Mouse (Mus musculus) kidney, embryonic 16.5 days (tissue): ENCODE measurements around the gene Ror1. TPM values are rescaled to one million over a fixed set of nuclear protein-coding genes. Genes with fewer than 3 reads are reported as not detected.
A peak's percentile ranks its signal among the peaks of the same experiment; 100 is the strongest.

Experiments
- ATAC-seq: fragments of 200-750 bp; cut with Nextera tagmentation; 2 replicates; pipeline ENCODE4 v1.8.0; 2017; ENCODE audit warnings: moderate TSS enrichment; ENCODE audit not compliant: low FRiP score, low TSS enrichment
- H3K27ac ChIP-seq: fragments of 300-500 bp; sonication (generic); 2 replicates; pipeline ENCODE4 v1.5.1; 2014; ENCODE audit warnings: low read length
- H3K27me3 ChIP-seq: fragments of 300-500 bp; sonication (generic); 2 replicates; pipeline ENCODE4 v1.6.1; 2014; ENCODE audit warnings: low read length, control low read depth, mixed read lengths; ENCODE audit not compliant: insufficient read depth
- H3K36me3 ChIP-seq: fragments of 300-500 bp; sonication (generic); 2 replicates; pipeline ENCODE4 v1.6.1; 2014; ENCODE audit warnings: low read length, control low read depth, mixed read lengths; ENCODE audit not compliant: insufficient read depth
- H3K4me1 ChIP-seq: fragments of 300-500 bp; sonication (generic); 2 replicates; pipeline ENCODE4 v1.6.1; 2014; ENCODE audit warnings: low read length, control low read depth, mixed read lengths; ENCODE audit not compliant: insufficient read depth
- H3K4me2 ChIP-seq: fragments of 300-500 bp; sonication (generic); replicated peaks from 2 replicates; pipeline ENCODE4 v1.6.1; 2014; ENCODE audit warnings: low read depth, low read length
- H3K4me3 ChIP-seq: fragments of 300-500 bp; sonication (generic); 2 replicates; pipeline ENCODE4 v1.5.1; 2014; ENCODE audit warnings: mild to moderate bottlenecking, low read length
- H3K9ac ChIP-seq: fragments of 300-500 bp; sonication (generic); replicated peaks from 2 replicates; pipeline ENCODE4 v1.6.1; 2014; ENCODE audit warnings: low read length
- H3K9me3 ChIP-seq: fragments of 300-500 bp; sonication (generic); 2 replicates; pipeline ENCODE4 v1.6.1; 2016; ENCODE audit warnings: low read length, control low read depth
- WGBS: fragments of 180-500 bp; shearing (Covaris S2); extraction: QIAGEN DNeasy Blood & Tissue Kit; methylation state at CpG from one replicate; pipeline ENCODE4 v1.1.7; 2014; 5-methylcytosine and 5-hydroxymethylcytosine counted together
- polyA plus RNA-seq: library from polyadenylated mRNA; unstranded; fragments of >200 nt; fragmentation: Nextera tagmentation; extraction: Ambion mirVana; gene quantifications from 2 replicates; pipeline ENCODE4 v1.2.1, GENCODE M21; 2015

Ror1 gene
- polyA plus RNA-seq, 1 experiment from 2014 or later, result 9.3 TPM

GRCm38 (mm10) chr4:100231906-100232305, 136.3 kb downstream of the Ror1 start:
- H3K9ac ChIP-seq, result no peak overlapping the region
- H3K4me3 ChIP-seq, result no peak overlapping the region
- no peaks in the 10 kb centered on the region for H3K9me3 ChIP-seq
- no peaks in the 10 kb centered on the region for H3K36me3 ChIP-seq
- no peak overlapping the region for H3K27ac ChIP-seq
- H3K4me2 ChIP-seq, result no peak overlapping the region
- no peak for ATAC-seq
- WGBS, result 92% methylated on average over 3 of the region's 3 CpGs
- H3K4me1 ChIP-seq, result peaks cover 20% of the 10 kb centered on the region; the same call in 1 of the 2 replicates
- H3K27me3 ChIP-seq, result no peaks in the 10 kb centered on the region

GRCm38 (mm10) chr4:100232541-100232940, 136.9 kb downstream of the Ror1 start:
- WGBS, result 83% methylated on average over 7 of the region's 7 CpGs
- Histone ChIP-seq H3K9me3 (no peaks in the 10 kb centered on the region), H3K27ac (no peak overlapping the region), H3K4me2 (no peak overlapping the region), H3K27me3 (no peaks in the 10 kb centered on the region), H3K36me3 (no peaks in the 10 kb centered on the region), H3K9ac (no peak overlapping the region), H3K4me3 (no peak overlapping the region), H3K4me1 (peaks cover 20% of the 10 kb centered on the region; the same call in 1 of the 2 replicates)
- ATAC-seq, result no peak

- H3K9ac ChIP-seq, result no peak overlapping the region
- no peak overlapping the region for H3K4me3 ChIP-seq
- peaks cover 20% of the 10 kb centered on the region; the same call in 1 of the 2 replicates for H3K4me1 ChIP-seq
- ATAC-seq, result 0 out of 2 replicates have a peak, but pooled peaks have one; percentile 49
- H3K9me3 ChIP-seq, result no peaks in the 10 kb centered on the region
- 81% methylated on average over 10 of the region's 10 CpGs for WGBS
- H3K36me3 ChIP-seq, result no peaks in the 10 kb centered on the region
- H3K27ac ChIP-seq, result no peak overlapping the region
- no peak overlapping the region for H3K4me2 ChIP-seq
- no peaks in the 10 kb centered on the region for H3K27me3 ChIP-seq
These were observed 138.2 kb downstream of the Ror1 start for GRCm38 (mm10) chr4:100233770-100234169.

GRCm38 (mm10) chr4:100236339-100236738, 140.7 kb downstream of the Ror1 start:
- WGBS, result 46% methylated on average over 3 of the region's 3 CpGs
- Histone ChIP-seq H3K36me3 (no peaks in the 10 kb centered on the region), H3K4me2 (no peak overlapping the region), H3K4me1 (peaks cover 4% of the 10 kb centered on the region; the same call in 1 of the 2 replicates), H3K9me3 (no peaks in the 10 kb centered on the region), H3K27ac (no peak overlapping the region), H3K4me3 (no peak overlapping the region), H3K27me3 (no peaks in the 10 kb centered on the region), H3K9ac (no peak overlapping the region)
- no peak for ATAC-seq

GRCm38 (mm10) chr4:100242061-100242756, 146.6 kb downstream of the Ror1 start:
- no peak overlapping the region for H3K9ac ChIP-seq
- no peak overlapping the region for H3K4me2 ChIP-seq
- WGBS, result 83% methylated on average over 6 of the region's 6 CpGs
- H3K27me3 ChIP-seq, result no peaks in the 10 kb centered on the region
- no peak overlapping the region for H3K27ac ChIP-seq
- H3K9me3 ChIP-seq, result no peaks in the 10 kb centered on the region
- no peaks in the 10 kb centered on the region for H3K36me3 ChIP-seq
- ATAC-seq, result no peak
- H3K4me1 ChIP-seq, result peaks cover 19% of the 10 kb centered on the region
- no peak overlapping the region for H3K4me3 ChIP-seq

- no peak for ATAC-seq
These were observed 148.7 kb downstream of the Ror1 start for GRCm38 (mm10) chr4:100244250-100244649.

GRCm38 (mm10) chr4:100244701-100245100, 149.1 kb downstream of the Ror1 start:
- Histone ChIP-seq H3K9me3 (no peaks in the 10 kb centered on the region), H3K4me2 (no peak overlapping the region), H3K36me3 (no peaks in the 10 kb centered on the region), H3K27ac (no peak overlapping the region), H3K4me3 (no peak overlapping the region), H3K9ac (no peak overlapping the region), H3K27me3 (no peaks in the 10 kb centered on the region), H3K4me1 (peaks cover 24% of the 10 kb centered on the region)
- 34% methylated on average over 6 of the region's 6 CpGs for WGBS
- ATAC-seq, result peak; percentile 50; the same call in 1 of the 2 replicates

More at GRCm38 (mm10) chr4:100244250-100244649, 148.7 kb downstream of the Ror1 start:
- Histone ChIP-seq H3K4me2 (no peak overlapping the region), H3K27me3 (no peaks in the 10 kb centered on the region), H3K9ac (no peak overlapping the region), H3K4me1 (peaks cover 24% of the 10 kb centered on the region), H3K36me3 (no peaks in the 10 kb centered on the region), H3K9me3 (no peaks in the 10 kb centered on the region), H3K4me3 (no peak overlapping the region), H3K27ac (no peak overlapping the region; the same call in 1 of the 2 replicates)
- WGBS, result 64% methylated on average over 8 of the region's 8 CpGs

GRCm38 (mm10) chr4:100247826-100248225, 152.2 kb downstream of the Ror1 start:
- H3K36me3 ChIP-seq, result no peaks in the 10 kb centered on the region
- ATAC-seq, result peak; percentile 79
- H3K4me3 ChIP-seq, result no peak overlapping the region
- peaks cover 38% of the 10 kb centered on the region for H3K4me1 ChIP-seq
- H3K9me3 ChIP-seq, result no peaks in the 10 kb centered on the region
- H3K27ac ChIP-seq, result peak overlapping the region; percentile 44; the same call in 1 of the 2 replicates
- H3K9ac ChIP-seq, result no peak overlapping the region
- no peaks in the 10 kb centered on the region for H3K27me3 ChIP-seq
- H3K4me2 ChIP-seq, result no peak overlapping the region
- 40% methylated on average over 7 of the region's 7 CpGs for WGBS

GRCm38 (mm10) chr4:100248273-100248672, 152.7 kb downstream of the Ror1 start:
- no peaks in the 10 kb centered on the region for H3K9me3 ChIP-seq
- H3K4me1 ChIP-seq, result peaks cover 39% of the 10 kb centered on the region
- peak; percentile 58 for ATAC-seq
- peak overlapping the region; percentile 46; the same call in 1 of the 2 replicates for H3K27ac ChIP-seq
- H3K9ac ChIP-seq, result no peak overlapping the region
- no peaks in the 10 kb centered on the region for H3K27me3 ChIP-seq
- H3K4me2 ChIP-seq, result no peak overlapping the region
- H3K36me3 ChIP-seq, result no peaks in the 10 kb centered on the region
- no peak overlapping the region for H3K4me3 ChIP-seq
- WGBS, result 60% methylated on average over 2 of the region's 2 CpGs

GRCm38 (mm10) chr4:100251270-100251669, 155.7 kb downstream of the Ror1 start:
- Histone ChIP-seq H3K36me3 (no peaks in the 10 kb centered on the region), H3K9me3 (no peaks in the 10 kb centered on the region), H3K27me3 (no peaks in the 10 kb centered on the region), H3K4me3 (no peak overlapping the region), H3K4me1 (peaks cover 33% of the 10 kb centered on the region), H3K4me2 (no peak overlapping the region), H3K27ac (peak overlapping the region; percentile 74), H3K9ac (no peak overlapping the region)
- ATAC-seq, result no peak
- 57% methylated on average over 2 of the region's 2 CpGs for whole genome bisulfite sequencing
